Mouse (Mus musculus) embryonic facial prominence, embryonic 12.5 days (tissue): Measurements from ENCODE around the gene Gpr62. TPM values are rescaled to one million over a fixed set of nuclear protein-coding genes. Genes with fewer than 3 reads are reported as not detected.

Experiments used
- ATAC-seq: fragments of 200-750 bp; cut with Nextera tagmentation; 2 replicates; pipeline ENCODE4 v1.8.0; 2017; ENCODE audit not compliant: insufficient number of reproducible peaks, insufficient read depth, low FRiP score, low TSS enrichment
- H3K27ac ChIP-seq: fragments of 300-500 bp; sonication (generic); 2 replicates; pipeline ENCODE4 v1.5.1; 2016; ENCODE audit warnings: mild to moderate bottlenecking
- H3K27me3 ChIP-seq: fragments of 300-500 bp; sonication (generic); 2 replicates; pipeline ENCODE4 v1.6.1; 2016; ENCODE audit warnings: mild to moderate bottlenecking, moderate library complexity
- H3K36me3 ChIP-seq: fragments of 300-500 bp; sonication (generic); 2 replicates; pipeline ENCODE4 v1.6.1; 2016; ENCODE audit warnings: mild to moderate bottlenecking
- H3K4me1 ChIP-seq: fragments of 300-500 bp; sonication (generic); 2 replicates; pipeline ENCODE4 v1.6.1; 2016
- H3K4me2 ChIP-seq: fragments of 300-500 bp; sonication (generic); replicated peaks from 2 replicates; pipeline ENCODE4 v1.6.1; 2016; ENCODE audit warnings: mild to moderate bottlenecking, moderate library complexity
- H3K4me3 ChIP-seq: fragments of 300-500 bp; sonication (generic); 2 replicates; pipeline ENCODE4 v1.5.1; 2016; ENCODE audit warnings: mild to moderate bottlenecking
- H3K9ac ChIP-seq: fragments of 300-500 bp; sonication (generic); 2 replicates; pipeline ENCODE4 v1.6.1; 2016; ENCODE audit warnings: mild to moderate bottlenecking, moderate library complexity
- H3K9me3 ChIP-seq: fragments of 300-500 bp; sonication (generic); 2 replicates; pipeline ENCODE4 v1.6.1; 2016; ENCODE audit warnings: mild to moderate bottlenecking, moderate library complexity
- WGBS: fragments of 180-500 bp; shearing (Covaris S2); methylation state at CpG from one replicate; pipeline ENCODE4 v1.1.7; 2016; 5-methylcytosine and 5-hydroxymethylcytosine counted together
- polyA plus RNA-seq: library from polyadenylated mRNA; unstranded; fragments of >200 nt; fragmentation: Nextera tagmentation; extraction: Ambion mirVana; gene quantifications from 2 replicates; pipeline ENCODE4 v1.2.1, GENCODE M21; 2016

The Gpr62 gene
- polyA plus RNA-seq, 1 experiment from 2014 or later: 0.70 TPM

DNA sequence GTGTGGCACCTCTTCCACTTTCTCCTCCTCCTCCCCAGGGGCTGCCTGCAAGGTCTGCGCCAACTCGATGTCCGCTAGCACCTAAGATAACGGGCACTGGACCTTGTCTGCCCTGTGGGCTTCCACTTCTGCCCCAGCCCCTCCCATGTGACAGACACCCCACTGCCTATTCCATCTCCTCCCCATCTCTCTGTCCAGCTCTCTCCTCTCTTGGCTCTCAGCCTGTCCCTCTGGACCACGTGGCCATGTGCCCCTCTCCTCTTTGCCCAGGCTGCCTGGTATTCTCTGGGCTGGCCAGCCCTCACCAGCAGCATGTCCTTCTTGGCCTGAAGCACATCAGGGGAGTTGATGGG is 8.0 kb upstream of the Gpr62 start:
- Histone ChIP-seq H3K4me3 (no peak overlapping the region), H3K36me3 (no peaks in the 10 kb centered on the region), H3K4me2 (no peak overlapping the region), H3K27ac (no peak overlapping the region), H3K27me3 (no peaks in the 10 kb centered on the region), H3K9ac (0 out of 2 replicates have a peak overlapping the region, but pooled peaks have one; percentile 17), H3K4me1 (peaks cover 42% of the 10 kb centered on the region), H3K9me3 (no peaks in the 10 kb centered on the region)
- WGBS: 80% methylated on average over 5 of the region's 5 CpGs
- ATAC-seq: no peak

DNA sequence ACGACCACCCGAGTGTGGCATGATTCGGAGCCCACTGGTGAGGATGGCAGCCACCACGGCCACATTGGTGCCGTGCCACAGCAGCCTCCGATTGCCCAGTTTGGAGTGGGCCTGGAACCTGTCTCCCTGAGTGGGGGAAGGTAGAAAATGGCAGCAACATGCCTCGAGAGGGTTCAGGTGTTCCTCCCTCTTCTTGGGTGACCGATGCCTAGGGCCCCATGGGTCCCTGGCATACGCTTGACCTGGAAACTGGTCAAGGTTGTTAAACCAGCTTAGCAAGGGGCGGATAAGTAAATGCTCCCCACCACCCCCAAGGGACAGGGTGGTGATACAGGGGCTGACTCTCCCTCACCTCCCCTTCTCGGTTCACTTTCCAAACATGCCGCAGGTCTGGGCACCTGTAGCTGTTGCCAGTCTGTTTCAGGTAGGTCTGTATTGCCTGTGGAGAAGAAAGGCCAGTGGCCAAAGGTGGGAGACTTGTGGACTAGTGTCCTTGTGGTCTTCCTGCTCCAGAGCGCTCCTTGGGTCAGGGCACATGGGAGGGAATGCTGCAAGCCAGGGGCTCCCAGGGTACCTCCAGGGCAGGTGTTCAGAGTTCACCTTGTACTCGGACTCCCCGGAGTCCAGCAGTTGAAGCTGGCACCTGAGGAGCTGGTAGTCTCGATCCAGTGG is 7.5 kb upstream of the Gpr62 start:
- Histone ChIP-seq H3K27ac (no peak overlapping the region), H3K9me3 (no peaks in the 10 kb centered on the region), H3K36me3 (no peaks in the 10 kb centered on the region), H3K27me3 (no peaks in the 10 kb centered on the region), H3K4me2 (no peak overlapping the region), H3K4me1 (peaks cover 42% of the 10 kb centered on the region), H3K4me3 (no peak overlapping the region), H3K9ac (no peak overlapping the region)
- ATAC-seq: no peak
- 87% methylated on average over 16 of the region's 16 CpGs for WGBS

DNA sequence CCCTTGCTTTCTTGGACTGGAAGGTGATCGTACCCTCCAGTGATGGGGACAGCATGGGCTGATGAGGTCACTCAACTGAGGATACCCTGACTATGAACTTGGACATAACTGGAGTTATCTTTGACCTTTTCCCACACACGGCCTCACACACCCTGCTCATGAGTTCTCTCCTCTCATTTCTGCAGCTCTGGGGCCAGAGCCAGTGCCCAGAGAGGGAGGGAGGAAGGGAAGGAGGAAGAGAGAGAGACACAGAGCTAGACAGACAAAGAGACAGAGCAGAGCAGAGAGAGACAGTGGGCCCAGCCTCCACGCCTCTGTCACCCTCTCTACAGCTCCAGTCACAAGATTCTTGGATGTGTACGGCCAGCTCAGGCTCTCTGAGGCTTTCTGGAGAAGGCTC is 6.6 kb upstream of the Gpr62 start:
- no peak overlapping the region for H3K4me3 ChIP-seq
- no peaks in the 10 kb centered on the region for H3K9me3 ChIP-seq
- no peaks in the 10 kb centered on the region for H3K27me3 ChIP-seq
- H3K36me3 ChIP-seq: no peaks in the 10 kb centered on the region
- no peak overlapping the region for H3K4me2 ChIP-seq
- WGBS: 70% methylated on average over 4 of the region's 4 CpGs
- peaks cover 36% of the 10 kb centered on the region for H3K4me1 ChIP-seq
- peak overlapping the region; percentile 24; the same call in 1 of the 2 replicates for H3K27ac ChIP-seq
- ATAC-seq: no peak
- H3K9ac ChIP-seq: no peak overlapping the region

DNA sequence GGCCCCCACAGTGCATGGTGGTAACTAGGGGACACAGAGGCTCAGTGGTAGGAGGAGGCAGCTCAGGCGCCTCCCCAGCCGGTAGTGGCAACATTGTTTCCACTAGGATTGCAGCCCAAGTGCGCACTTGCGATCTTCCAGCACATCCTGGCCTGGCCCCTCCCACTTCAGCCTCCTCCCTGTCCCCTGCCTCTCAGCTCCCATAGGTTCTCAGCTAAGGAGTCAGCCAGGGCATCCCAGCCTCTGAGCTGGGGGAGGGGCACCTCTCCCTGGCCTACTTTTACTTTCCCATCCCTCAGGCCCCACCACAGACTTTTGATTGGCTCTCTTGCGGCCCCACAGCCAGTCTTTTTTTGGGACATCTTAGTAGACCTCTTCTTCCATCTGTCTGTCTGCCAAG is 6.2 kb upstream of the Gpr62 start:
- H3K4me3 ChIP-seq: no peak overlapping the region
- no peaks in the 10 kb centered on the region for H3K9me3 ChIP-seq
- no peak for ATAC-seq
- H3K4me2 ChIP-seq: peak overlapping the region; percentile 29
- H3K27ac ChIP-seq: 0 out of 2 replicates have a peak overlapping the region, but pooled peaks have one; percentile 24
- H3K27me3 ChIP-seq: no peaks in the 10 kb centered on the region
- no peak overlapping the region for H3K9ac ChIP-seq
- peaks cover 36% of the 10 kb centered on the region for H3K4me1 ChIP-seq
- 14% methylated on average over 5 of the region's 5 CpGs for WGBS
- no peaks in the 10 kb centered on the region for H3K36me3 ChIP-seq

DNA sequence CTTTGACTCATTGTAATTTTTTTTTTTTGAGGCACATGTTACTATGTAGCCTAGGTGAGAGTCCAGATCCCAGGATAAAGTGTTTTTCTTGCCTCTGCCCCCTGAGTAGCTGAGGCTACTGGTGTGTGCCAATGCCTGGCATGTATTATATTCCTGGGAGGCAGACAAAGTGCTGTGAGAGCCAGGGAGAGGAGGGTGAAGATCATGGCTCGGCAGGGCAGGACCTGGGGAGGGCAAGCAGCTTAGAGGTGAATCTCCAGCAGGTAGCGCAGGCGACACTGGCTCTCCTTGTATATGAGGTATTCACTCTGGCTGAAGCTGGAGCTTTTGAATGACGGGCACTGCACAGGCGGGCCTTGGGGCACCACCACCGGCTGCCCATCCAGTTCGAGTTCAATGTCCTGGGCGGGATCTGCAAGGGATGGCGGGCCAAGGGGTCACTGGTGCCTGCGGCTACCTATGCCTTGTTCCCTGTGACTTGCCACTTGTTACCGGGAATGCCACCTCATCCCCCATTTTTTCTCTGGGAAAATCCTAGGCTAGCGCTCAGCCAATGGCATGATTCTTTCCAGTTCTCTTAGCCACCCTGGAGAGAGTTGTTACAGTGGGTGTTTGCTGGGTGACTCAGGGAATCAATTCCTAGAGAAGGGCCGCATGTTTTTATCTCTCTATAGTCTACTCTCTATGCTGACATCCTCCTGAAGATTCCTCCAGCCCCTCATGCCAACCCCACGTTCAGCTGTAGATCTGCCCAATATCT is 5.4 kb upstream of the Gpr62 start:
- Histone ChIP-seq H3K4me2 (peak overlapping the region; percentile 29; the same call in 1 of the 2 replicates), H3K9me3 (no peaks in the 10 kb centered on the region), H3K27ac (no peak overlapping the region), H3K4me3 (no peak overlapping the region), H3K36me3 (no peaks in the 10 kb centered on the region), H3K4me1 (peaks cover 31% of the 10 kb centered on the region), H3K9ac (no peak overlapping the region), H3K27me3 (no peaks in the 10 kb centered on the region)
- WGBS: 57% methylated on average over 14 of the region's 14 CpGs
- no peak for ATAC-seq

DNA sequence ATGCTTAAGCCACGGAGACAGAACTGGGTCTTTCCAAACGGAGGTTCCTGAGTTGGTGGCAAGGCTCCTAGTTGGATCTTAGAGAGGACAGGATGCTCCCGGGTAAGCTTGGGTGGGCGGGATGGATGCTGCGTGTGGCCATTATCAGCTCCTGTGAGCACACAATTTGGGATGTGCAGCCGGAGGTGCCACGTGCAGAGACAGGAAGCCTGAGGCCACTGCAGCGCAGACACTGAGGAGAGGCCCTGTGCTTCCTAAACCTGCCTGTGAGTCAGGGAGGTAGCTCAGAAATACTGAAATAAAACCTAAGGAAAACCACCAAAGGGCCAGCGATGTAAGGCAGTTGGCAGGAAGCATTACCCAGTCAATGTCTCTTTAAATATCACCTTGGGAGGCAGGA is 4.0 kb upstream of the Gpr62 start:
- H3K4me3 ChIP-seq: no peak overlapping the region
- 60% methylated on average over 9 of the region's 9 CpGs for WGBS
- no peak overlapping the region for H3K27ac ChIP-seq
- no peaks in the 10 kb centered on the region for H3K27me3 ChIP-seq
- H3K36me3 ChIP-seq: no peaks in the 10 kb centered on the region
- H3K9ac ChIP-seq: no peak overlapping the region
- ATAC-seq: no peak
- peaks cover 23% of the 10 kb centered on the region for H3K4me1 ChIP-seq
- no peaks in the 10 kb centered on the region for H3K9me3 ChIP-seq
- no peak overlapping the region for H3K4me2 ChIP-seq

DNA sequence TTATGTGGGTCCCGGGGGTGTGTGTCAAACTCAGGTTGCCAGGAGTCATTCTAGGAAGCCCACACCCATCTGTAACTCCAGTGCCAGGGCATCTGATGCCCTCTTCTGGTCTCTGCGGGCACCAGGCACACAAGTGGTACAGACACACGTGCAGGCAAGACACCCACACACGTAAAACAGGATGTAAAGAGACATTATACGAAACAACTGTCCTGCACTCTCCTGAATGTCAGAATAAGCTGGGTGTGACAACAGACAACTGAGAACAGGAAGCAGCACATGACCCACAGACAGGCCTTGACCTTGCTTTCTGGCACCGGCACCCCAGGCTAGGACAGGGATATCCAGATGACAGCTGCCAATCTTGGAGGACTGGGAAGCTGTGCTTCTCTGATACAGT is 3.6 kb upstream of the Gpr62 start:
- Histone ChIP-seq H3K27me3 (no peaks in the 10 kb centered on the region), H3K4me3 (no peak overlapping the region), H3K9ac (no peak overlapping the region), H3K4me2 (no peak overlapping the region), H3K9me3 (no peaks in the 10 kb centered on the region), H3K27ac (no peak overlapping the region), H3K36me3 (no peaks in the 10 kb centered on the region), H3K4me1 (peaks cover 22% of the 10 kb centered on the region)
- WGBS: 62% methylated on average over 6 of the region's 6 CpGs
- no peak for ATAC-seq

DNA sequence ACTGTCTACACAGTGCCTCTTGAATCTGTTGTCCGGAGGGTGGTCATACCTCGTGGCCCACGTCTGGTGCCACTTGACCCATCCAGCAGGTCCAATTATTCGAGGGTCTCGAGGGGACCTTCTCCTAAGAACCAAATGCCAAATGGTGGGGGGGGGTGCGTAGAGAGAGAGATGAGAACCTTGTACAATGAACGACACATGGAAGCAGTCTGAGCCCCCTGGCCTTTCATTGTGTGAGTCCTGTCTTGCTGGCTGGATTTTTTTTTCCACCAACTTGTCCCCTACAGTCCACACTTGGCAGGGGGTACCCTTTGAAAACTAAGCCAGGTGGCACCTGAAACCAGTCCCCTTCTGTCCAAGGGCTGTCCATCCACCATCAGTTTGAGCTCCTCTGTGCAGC is 2.0 kb upstream of the Gpr62 start:
- WGBS: 75% methylated on average over 7 of the region's 7 CpGs
- no peaks in the 10 kb centered on the region for H3K9me3 ChIP-seq
- peaks cover 9% of the 10 kb centered on the region for H3K36me3 ChIP-seq
- H3K9ac ChIP-seq: no peak overlapping the region
- no peak overlapping the region for H3K27ac ChIP-seq
- no peak overlapping the region for H3K4me3 ChIP-seq
- peaks cover 24% of the 10 kb centered on the region for H3K4me1 ChIP-seq
- no peak overlapping the region for H3K4me2 ChIP-seq
- H3K27me3 ChIP-seq: 0 out of 2 replicates have a peak, but pooled peaks cover 8% of the 10 kb centered on the region
- ATAC-seq: no peak

DNA sequence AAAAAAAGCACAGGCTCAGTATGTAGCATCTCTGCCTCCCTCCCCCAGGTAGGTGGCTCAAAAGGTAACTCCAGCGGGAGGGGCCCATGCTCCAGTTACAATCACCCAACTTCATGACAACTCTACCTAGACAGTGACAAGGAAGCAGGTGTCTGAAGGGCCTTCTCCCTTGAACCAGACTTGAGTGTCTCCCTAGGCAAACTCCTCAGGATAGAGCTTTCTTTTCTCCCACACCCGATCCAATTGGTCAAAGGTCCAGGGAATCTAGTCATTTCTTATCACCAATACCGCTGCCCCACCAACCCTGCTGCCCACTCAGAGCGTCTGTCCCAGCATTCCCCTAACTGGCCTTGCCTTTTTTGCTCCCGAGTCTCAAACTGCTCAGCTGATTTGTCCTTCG is 983 bp upstream of the Gpr62 start:
- H3K36me3 ChIP-seq: peaks cover 19% of the 10 kb centered on the region
- no peak for ATAC-seq
- H3K4me3 ChIP-seq: no peak overlapping the region

DNA sequence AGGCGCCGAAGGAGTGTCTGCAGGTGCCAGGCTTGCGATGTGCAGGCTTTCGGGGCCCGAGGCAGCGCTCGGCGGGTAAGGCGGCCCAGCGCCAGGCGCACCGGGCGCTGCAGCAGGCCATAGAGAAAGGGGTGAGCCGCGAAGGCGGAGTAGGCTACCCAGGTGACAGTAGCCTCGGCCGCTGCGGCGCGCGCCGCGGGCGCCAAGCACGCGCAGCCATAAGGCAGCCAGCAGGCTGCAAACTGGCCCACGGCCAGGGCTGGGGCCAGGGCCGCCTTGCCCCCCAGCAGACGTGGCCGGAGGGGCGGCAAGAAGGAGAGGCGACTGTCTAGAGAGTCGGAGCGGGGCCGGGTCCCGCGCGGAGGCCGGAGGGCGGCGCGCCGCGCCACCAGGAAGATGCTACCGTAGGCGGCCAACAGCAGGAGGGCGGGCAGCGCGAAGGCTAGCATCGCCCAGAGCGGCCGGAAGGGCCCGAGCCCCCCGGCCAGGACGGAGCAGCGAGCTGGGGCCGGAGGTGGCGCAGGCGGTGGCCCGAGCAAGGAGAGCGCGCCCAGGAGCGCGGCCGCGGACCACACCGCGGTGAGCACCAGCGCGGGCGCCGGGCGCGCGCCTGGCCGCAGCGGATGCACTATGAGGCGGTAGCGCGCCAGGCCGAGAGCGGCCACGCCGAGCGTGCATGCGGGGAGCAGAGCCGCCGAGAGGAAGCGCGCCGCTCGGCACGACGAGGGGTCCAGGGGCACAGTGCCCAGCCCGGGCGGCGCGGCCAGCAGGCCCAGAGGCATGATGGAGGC is 792 bp downstream of the Gpr62 start:
- peak; percentile 53 for ATAC-seq
- Histone ChIP-seq H3K9ac (peak overlapping the region; percentile 72), H3K36me3 (peaks cover 35% of the 10 kb centered on the region), H3K27me3 (0 out of 2 replicates have a peak, but pooled peaks cover 8% of the 10 kb centered on the region), H3K4me3 (peak overlapping the region; percentile 53), H3K9me3 (no peaks in the 10 kb centered on the region), H3K4me2 (peak overlapping the region; percentile 89), H3K4me1 (peaks cover 16% of the 10 kb centered on the region), H3K27ac (peak overlapping the region; percentile 50; the same call in 1 of the 2 replicates)
- WGBS: 2% methylated on average over 97 of the region's 99 CpGs

More for the DNA sequence above, 983 bp upstream of the Gpr62 start:
- H3K4me1 ChIP-seq: peaks cover 16% of the 10 kb centered on the region
- no peak overlapping the region for H3K9ac ChIP-seq
- WGBS: 90% methylated on average over 6 of the region's 6 CpGs
- no peak overlapping the region for H3K27ac ChIP-seq
- no peaks in the 10 kb centered on the region for H3K9me3 ChIP-seq
- H3K4me2 ChIP-seq: no peak overlapping the region
- 0 out of 2 replicates have a peak, but pooled peaks cover 8% of the 10 kb centered on the region for H3K27me3 ChIP-seq

DNA sequence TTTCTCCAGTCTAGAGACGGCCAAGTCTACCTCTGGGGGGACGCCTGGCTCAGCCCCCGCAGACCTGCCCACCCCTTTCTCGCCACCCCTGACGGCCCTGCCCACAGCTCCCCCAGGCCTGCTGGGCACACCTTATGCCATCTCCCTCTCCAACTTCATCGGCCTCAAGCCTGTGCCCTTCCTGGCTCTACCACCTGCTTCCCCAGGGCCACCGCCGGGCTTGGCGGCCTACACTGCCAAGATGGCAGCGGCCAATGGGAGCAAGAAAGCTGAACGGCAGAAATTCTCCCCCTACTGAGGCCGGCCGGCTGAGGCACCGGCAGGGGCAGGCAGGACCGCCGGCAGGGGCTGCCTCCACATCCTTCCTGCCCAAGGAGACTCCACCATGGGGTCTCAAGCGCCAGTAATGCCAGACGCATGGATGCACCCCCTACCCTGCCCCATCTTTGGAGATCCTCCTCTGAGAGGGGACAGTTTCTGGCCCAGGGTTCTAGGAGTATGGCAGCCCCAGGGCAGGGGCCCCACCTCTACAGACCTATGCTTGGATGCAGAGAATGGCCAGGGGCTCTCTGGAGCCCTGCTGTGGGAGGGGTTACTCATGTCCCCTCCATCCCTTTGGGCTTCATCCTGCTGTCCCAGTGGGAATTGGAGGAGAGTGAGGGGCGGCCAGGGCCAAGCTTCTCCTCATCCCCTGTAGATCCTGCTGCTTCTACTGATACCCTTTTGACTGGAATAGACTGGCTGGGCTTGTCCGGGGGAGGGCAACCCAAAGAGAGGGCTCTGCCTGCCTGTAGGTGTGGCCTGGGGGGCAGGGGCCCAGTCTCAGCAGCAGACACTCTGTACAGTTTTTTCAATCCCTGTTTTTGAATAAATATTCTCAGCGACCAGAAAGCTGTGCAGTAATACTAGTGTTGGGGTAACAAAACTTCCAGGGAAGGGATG is 2.3 kb downstream of the Gpr62 start:
- Histone ChIP-seq H3K36me3 (peaks cover 42% of the 10 kb centered on the region), H3K27me3 (0 out of 2 replicates have a peak, but pooled peaks cover 8% of the 10 kb centered on the region), H3K4me1 (peaks cover 23% of the 10 kb centered on the region), H3K27ac (no peak overlapping the region), H3K4me3 (no peak overlapping the region), H3K9me3 (no peaks in the 10 kb centered on the region), H3K4me2 (no peak overlapping the region), H3K9ac (peak overlapping the region; percentile 40)
- 84% methylated on average over 21 of the region's 21 CpGs for WGBS
- ATAC-seq: no peak
